Mouse (Mus musculus) megakaryocyte progenitor cell, adult 5-6 weeks (primary cell): ENCODE data around the gene Clcf1. TPM values are rescaled to one million over a fixed set of nuclear protein-coding genes. Genes with fewer than 3 reads are reported as not detected.

Experiments
- ATAC-seq: replicated peaks from 2 replicates; pipeline ENCODE4 v1.8.0; 2016; ENCODE audit warnings: mild to moderate bottlenecking, moderate TSS enrichment, inconsistent platforms; ENCODE audit not compliant: poor library complexity
- total RNA-seq, 2 experiments: library from RNA; stranded (forward) in 1 of 2; stranded (reverse) in 1 of 2; fragments of 157-497, 149-512 nt in 1 of 2; fragments of 200-1000 nt in 1 of 2; gene quantifications; 2 replicates each; pipeline versions ENCODE4 v1.2.3 to v1.2.4; 2015 to 2017

The Clcf1 gene
- total RNA-seq, 2 experiments from 2014 or later: 1.3 to 5.0 TPM

- ATAC-seq: 0 out of 2 replicates have a peak, but pooled peaks have one; percentile 0
Measured at GRCm38 (mm10) chr19:4192251-4192985, 21.6 kb upstream of the Clcf1 start.

GRCm38 (mm10) chr19:4193129-4193528 lies 20.9 kb upstream of the Clcf1 start:
- no peak for ATAC-seq

DNA sequence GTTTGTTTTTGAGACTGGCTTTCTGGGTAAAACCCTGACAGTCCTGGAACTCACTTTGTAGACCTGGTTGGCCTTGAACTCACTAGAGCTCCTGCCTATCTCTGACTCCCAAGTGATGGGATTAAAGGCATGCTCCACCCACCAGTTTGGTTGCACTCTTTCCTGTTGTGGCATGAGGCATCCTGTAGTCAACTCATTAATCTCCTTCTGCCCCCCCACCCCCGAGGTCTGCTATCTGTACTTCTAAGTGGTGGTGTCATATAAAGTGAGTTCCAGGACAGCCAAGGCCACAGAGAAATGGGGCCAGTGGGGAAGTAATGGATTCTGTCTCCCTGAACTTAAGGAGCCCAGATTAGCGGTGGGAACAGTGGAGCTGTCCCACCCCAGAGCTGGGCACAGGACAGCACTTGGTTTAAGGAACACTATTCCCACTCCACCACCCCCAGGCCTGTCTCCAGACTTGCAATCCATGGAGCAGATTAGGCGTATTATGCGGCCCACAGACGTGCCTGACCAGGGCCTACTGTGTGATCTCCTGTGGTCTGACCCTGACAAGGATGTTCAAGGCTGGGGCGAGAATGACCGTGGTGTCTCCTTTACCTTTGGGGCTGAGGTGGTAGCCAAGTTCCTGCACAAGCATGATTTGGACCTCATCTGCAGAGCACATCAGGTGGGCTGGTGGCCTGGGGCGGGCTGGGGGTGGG lies 19.9 kb upstream of the Clcf1 start:
- ATAC-seq: no peak

- no peak for ATAC-seq
Measured at GRCm38 (mm10) chr19:4194776-4195650, 19.0 kb upstream of the Clcf1 start.

- ATAC-seq: no peak
Measured at GRCm38 (mm10) chr19:4196048-4196447, 18.0 kb upstream of the Clcf1 start.

- no peak for ATAC-seq
Measured at GRCm38 (mm10) chr19:4196548-4196947, 17.5 kb upstream of the Clcf1 start.

DNA sequence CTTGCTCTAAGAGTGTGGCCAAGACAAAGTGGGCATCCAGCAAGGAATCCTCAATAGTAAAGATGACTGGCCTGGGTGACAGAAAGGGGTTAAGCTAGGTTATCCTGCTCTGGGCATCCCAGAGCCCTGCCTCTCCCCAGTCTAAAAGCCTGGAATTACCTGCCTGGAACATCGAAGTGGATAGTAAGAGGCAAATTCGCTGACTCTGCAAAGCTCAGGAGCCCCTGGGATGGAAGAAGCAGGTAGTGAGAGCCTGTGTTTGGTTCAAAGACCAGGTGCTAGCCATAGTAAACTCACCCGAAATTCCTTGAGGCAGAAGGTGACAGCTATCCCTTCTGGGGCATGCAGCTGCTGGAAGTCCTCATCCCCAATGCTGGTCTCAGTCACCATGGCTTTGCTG lies 16.9 kb upstream of the Clcf1 start:
- no peak for ATAC-seq

DNA sequence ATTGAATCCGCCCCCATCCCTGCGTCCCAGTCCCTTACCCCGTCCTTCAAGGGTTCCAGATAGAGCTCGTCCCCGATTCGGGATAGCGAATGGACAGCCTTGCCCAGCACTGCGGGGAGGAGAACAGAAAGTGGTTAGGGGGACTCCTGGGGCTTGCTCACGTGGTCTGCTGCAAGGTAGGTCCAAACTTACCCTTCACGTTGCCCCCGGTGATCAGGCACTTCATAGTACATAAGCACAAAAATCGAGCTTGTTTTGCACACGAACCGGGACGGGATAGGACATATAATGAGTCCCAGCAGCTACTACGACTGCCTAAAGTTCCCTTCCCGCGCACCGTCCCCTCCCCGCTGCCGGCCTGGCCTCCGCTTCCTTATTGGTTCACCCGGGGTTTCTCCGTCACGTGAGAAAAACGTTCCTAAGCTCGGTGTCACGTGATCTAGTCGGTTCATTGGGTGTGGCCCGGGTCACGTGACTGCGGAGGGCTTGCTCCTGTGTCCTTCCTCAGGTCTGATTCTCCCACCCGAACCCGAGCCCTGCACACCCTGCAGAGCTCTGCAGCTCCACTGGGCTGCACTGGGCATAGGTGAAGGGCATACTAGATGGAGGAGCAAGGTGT lies 12.6 kb upstream of the Clcf1 start, which contains the start of gene Rad9a:
Rad9a (minus strand) TSS at position 372 of the 619 bp plus-strand sequence.
- peak; percentile 91 for ATAC-seq

GRCm38 (mm10) chr19:4202149-4202548 lies 11.9 kb upstream of the Clcf1 start:
- no peak for ATAC-seq

- ATAC-seq: no peak
Measured at GRCm38 (mm10) chr19:4203148-4203547, 10.9 kb upstream of the Clcf1 start.

DNA sequence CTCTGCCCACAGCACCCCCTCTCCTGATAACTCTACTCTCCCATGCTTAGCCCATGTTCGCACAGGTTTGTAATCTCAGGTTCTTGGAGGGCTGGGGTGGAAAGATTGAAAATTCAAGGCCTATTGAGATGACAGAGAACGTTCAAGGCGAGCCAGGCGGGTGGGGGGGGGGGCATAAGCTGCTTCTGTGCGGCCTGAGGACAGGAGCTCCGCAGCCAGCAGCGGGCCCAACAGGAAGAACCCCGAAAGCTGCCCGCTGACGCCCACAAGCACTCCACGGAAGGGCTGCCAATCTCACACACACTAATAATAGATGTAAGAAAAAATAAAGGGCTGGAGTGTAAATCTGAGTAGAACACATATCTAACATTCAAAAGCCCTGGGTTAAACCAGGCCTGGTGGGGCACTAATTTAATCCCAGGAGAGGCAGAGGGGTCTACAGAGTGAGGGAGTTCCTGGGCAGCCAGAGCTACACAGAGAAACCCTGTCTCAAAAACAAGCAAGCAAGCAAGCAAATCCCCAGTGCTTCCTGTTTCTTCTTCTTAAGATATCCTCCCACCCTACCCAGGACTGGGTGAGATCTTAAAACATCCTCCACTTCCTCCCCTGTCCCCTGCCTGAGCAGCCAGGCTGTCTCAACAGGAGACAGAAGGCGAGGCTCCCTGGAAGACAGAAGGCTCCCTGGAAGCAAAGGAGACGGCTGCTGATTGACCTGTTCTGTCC lies 10.3 kb upstream of the Clcf1 start:
- 0 out of 2 replicates have a peak, but pooled peaks have one; percentile 17 for ATAC-seq

- no peak for ATAC-seq
Measured at GRCm38 (mm10) chr19:4204889-4205288, 9.1 kb upstream of the Clcf1 start.

GRCm38 (mm10) chr19:4206971-4207370 lies 7.1 kb upstream of the Clcf1 start:
- peak; percentile 89 for ATAC-seq

DNA sequence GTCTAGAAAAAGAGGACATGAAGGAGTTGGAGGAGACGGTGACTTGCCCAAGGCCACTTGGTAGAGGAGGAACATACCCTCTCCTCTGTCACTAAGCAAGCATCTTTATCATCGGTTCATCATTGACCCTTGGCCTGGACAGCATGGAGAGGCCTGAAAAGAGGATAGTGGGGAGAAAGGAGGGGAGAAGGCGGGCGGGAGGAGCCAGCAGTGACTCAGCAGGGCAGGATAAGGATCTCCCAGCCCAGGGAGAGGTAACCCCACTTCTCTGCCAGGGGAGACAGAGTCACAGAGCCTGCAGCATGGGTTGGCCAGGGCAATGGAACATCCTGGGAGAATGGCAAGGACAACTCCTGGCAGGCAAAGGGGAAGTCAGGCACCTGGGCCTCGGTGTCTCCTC lies 5.5 kb upstream of the Clcf1 start:
- ATAC-seq: no peak

DNA sequence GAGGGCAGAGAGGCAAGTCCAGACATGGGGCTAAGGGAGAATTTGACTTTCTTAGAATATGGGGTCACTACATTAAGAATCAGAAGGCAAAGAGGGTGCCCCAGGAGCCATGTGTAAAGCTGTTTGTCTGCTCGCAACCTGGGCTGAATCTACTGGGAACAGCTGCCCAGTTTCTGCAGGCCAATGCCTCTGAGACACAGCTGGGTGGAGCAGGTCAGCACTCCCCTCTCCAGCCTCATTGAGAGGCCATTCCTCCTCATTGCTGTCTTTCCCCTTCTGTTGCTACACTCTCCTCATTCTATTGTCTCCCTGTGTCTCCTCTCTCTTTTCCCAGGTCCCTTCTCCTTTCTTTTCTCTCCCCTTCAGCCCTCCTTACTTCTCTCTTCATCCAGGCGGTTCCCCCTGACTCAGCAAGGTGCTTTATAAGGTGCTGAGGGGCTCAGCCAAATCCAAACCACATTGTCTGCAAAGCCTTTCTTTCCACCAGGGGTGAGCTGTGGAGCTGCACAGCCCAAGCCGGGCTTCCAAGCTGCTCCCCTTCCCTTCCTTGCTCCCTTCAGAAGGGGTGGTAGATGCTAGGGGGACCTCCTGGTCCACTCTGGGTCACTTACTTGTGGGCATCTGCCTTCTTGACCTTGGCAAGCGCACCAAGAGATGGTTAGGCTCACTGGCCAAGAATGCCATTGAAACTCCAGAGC lies 2.0 kb upstream of the Clcf1 start:
- ATAC-seq: no peak

- ATAC-seq: peak; percentile 62
Measured at GRCm38 (mm10) chr19:4213524-4213974, 489 bp upstream of the Clcf1 start.

- no peak for ATAC-seq
Measured at GRCm38 (mm10) chr19:4214771-4215450, 873 bp downstream of the Clcf1 start.

DNA sequence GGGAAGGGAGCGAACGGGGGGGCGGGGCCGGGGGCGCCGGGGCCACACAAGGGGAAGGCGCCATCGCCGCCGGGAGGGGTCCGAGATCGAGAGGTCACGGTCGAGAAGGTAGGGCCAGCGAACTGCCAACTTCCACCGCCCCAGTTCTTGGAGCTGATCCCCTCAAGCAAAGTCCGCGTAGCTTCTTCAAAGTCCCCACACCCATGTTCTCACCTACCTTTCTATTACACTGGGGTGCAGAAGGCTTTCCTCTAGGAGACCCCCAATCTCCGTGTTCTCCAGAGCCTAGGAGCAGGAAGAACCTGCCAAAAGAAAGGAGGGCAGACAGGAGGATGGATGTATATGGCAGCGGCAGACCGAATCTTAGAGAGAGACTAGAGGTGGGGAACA lies 1.4 kb downstream of the Clcf1 start:
- no peak for ATAC-seq
